18 mouse cellular contexts compared by ENCODE assay signal in the genomic region with DNA sequence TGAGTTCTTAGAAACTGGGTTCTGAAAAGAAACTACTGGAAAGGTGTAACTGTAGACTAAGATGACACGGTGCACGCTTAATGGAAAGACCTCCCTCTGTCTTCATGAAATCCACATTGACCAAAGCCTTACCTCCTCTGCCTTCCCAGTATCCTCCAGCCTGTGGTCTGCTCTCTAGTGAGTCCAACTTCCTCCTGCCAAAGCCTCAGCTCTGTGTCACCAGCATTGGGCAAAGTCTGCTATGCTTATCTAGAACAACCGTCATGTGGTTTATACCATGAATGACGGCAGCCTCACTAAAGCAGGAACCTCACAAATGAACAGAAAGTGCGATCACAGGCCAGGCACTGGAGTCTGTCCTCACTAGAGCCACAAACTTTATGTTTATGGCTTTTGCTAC. TPM values are rescaled to one million over a fixed set of nuclear protein-coding genes. Genes with fewer than 3 reads are reported as not detected.
A peak's percentile ranks its signal among the peaks of the same experiment; 100 is the strongest.
DNase-seq lines count a peak whose midpoint lies in the region.
"Had no signal": no experiment of that assay in that cellular context is flagged by ENCODE, and none has a peak within 500 bp of the region (broad histone marks: within the 10 kb centered on the region; RNA-seq: fewer than 3 reads in every experiment).

No protein-coding gene starts in this region.

- WGBS in macrophage (ENCODE audit: missing documents), result 0% methylated on average over 5 of the region's 5 CpGs

- peaks cover 14% of the 10 kb centered on the region for H3K36me3 ChIP-seq in macrophage (ENCODE audit: inconsistent target)

- H3K79me2 ChIP-seq in macrophage (ENCODE audit: inconsistent target), result no peaks in the 10 kb centered on the region

- peak overlapping the region; percentile 51 for H3K27ac ChIP-seq in macrophage
- H3K27ac ChIP-seq: embryonic facial prominence, embryonic 13.5 days; hindbrain, postnatal 0 days; limb, embryonic 15.5 days; midbrain, embryonic 12.5 days had no signal

- peak; percentile 90 for DNase-seq in heart, adult 11 months
- no peak for DNase-seq in heart, postnatal 36 days
- peak; percentile 64 for DNase-seq in induced T-regulatory cell, adult 2 months (ENCODE audit: low read depth)
- peak; percentile 33 for DNase-seq in thymus, postnatal 14 days
- no peak for DNase-seq in kidney, postnatal 10 days
- no peak for DNase-seq in cerebellum, adult 9-10 months
- DNase-seq in spleen, postnatal 14 days (ENCODE audit: low spot score in 2 of 2), result no peak
- DNase-seq: adrenal gland, postnatal 25 days; cerebellum, adult 8-10 months; forebrain, postnatal 0 days; gastrocnemius, postnatal 36 days; layer of hippocampus, adult 9-11 months had no signal

- H3K4me3 ChIP-seq in macrophage (ENCODE audit: inconsistent target), result no peak overlapping the region
- H3K4me3 ChIP-seq: embryonic facial prominence, embryonic 13.5 days; limb, embryonic 15.5 days; midbrain, embryonic 12.5 days had no signal

- intact Hi-C loops in heart, postnatal 36 days (cut with DNase I), result no loop called here

RNA-seq across cellular contexts. Expression of gene Lrrc66, which starts 2.2 kb away (rescaled TPM):
- total RNA-seq in heart, postnatal 36 days (2021), result not detected
- 1 to 10 TPM in 4 of 26 experiments, under 1 TPM in 8, not detected in 14; 0.12 to 4.2 (median 0.63) TPM for total RNA-seq in macrophage (2018; cell fraction: chromatin; rRNA removed)
- total RNA-seq in macrophage (2018; cell fraction: cytosol; rRNA removed), result 1 to 10 TPM in 3 of 26 experiments, under 1 TPM in 23; 0.06 to 1.2 (median 0.55) TPM
- total RNA-seq in macrophage (2018; cell fraction: nucleus; rRNA removed), result 1 to 10 TPM in 4 of 26 experiments, under 1 TPM in 14, not detected in 8; 0.16 to 3.3 (median 0.47) TPM
- polyA plus RNA-seq in macrophage (2018), result 0.97 to 4.6 TPM (median 1.7 TPM) in 3 replicates
- total RNA-seq: adrenal gland, postnatal 25 days; gastrocnemius, postnatal 36 days; hindbrain, postnatal 0 days had no signal
- polyA plus RNA-seq: embryonic facial prominence, embryonic 13.5 days; forebrain, postnatal 0 days; hindbrain, postnatal 0 days; midbrain, embryonic 12.5 days; neural tube, embryonic 14.5 days had no signal

RNA-seq across cellular contexts. Expression of gene Sgcb, which starts 17.4 kb away (rescaled TPM):
- total RNA-seq in heart, postnatal 36 days (2021), result 100 to 1,000 TPM in 1 of 2 experiments, 10 to 100 TPM in 1; 97.5 to 103 TPM
- total RNA-seq in macrophage (2018; cell fraction: chromatin; rRNA removed), result 10 to 100 TPM in 21 of 26 experiments, 1 to 10 TPM in 5; 3.7 to 47.1 (median 19.3) TPM
- 10 to 100 TPM; 21.2 to 41.9 (median 27.6) TPM for total RNA-seq in macrophage (2018; cell fraction: cytosol; rRNA removed)
- 10 to 100 TPM; 16.4 to 67.8 (median 42.8) TPM for total RNA-seq in macrophage (2018; cell fraction: nucleus; rRNA removed)
- 21.5 to 29.7 TPM (median 28.0 TPM) in 3 replicates for polyA plus RNA-seq in macrophage (2018)

RNA-seq across cellular contexts. Expression of gene Spata18, which starts 21.0 kb away (rescaled TPM):
- total RNA-seq in heart, postnatal 36 days (2021), result under 1 TPM; 0.27 to 0.28 TPM
- total RNA-seq in macrophage (2018; cell fraction: chromatin; rRNA removed), result not detected
- total RNA-seq in macrophage (2018; cell fraction: cytosol; rRNA removed), result not detected
- not detected for total RNA-seq in macrophage (2018; cell fraction: nucleus; rRNA removed)
- not detected in 3 replicates for polyA plus RNA-seq in macrophage (2018)
- total RNA-seq: adrenal gland, postnatal 25 days; gastrocnemius, postnatal 36 days had no signal

Comparison
In these comparisons a context has a peak if more than half of its experiments do, and no peak if none do; other contexts are left out.
1. DNase-seq: peak in heart, adult 11 months (single experiment), induced T-regulatory cell, adult 2 months (single experiment) and thymus, postnatal 14 days (single experiment); none in heart, postnatal 36 days (0 of 2), kidney, postnatal 10 days (single experiment), cerebellum, adult 9-10 months (single experiment) and spleen, postnatal 14 days (0 of 2).